Mouse (Mus musculus): ENCODE data around the gene Defb26. TPM values are rescaled to one million over a fixed set of nuclear protein-coding genes. Genes with fewer than 3 reads are reported as not detected.

The Defb26 gene
- polyA plus RNA-seq, 1 experiment from 2014 or later: not detected

DNA sequence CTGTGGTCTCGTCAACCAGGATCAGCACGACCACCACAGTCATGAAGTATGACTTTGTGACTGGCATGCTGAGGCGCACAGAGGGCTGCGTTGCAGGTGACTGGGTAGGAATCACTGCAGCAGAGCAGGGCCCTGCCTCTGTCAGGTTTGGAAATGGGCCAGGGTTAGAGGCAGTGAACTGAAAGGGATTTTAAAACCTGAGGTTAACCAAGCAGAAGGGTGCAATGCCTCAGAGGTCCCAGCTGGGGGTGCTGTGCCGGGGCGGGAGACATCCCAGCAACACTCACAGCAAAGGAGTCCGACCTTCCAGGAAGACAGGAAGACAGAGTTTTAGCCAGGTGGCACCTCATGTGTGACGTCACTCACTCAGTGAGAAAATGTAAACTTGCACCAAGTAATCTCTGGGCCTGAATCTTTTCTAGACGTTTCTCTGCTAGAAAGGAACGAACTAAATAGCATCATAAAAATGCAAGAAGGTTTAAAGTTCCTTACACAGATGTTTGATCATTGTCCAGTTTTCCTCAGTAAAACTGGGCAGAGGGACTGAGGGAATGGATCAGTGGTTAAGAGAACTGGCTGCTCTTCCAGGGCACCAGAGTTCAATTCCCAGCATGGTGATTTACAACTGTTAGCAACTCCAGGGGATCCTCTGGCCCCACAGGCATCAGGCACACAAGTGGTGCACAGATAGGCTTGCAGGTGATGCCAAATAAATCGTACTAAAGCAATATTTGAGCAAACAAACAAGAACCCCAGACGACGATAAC is 28.6 kb upstream of the Defb26 start, which contains the start of gene Defb29:
Gene Defb29, minus strand, starts transcription at position 155 of the 767 bp plus-strand sequence.
- Histone ChIP-seq H3K4me1 (ENCODE audit: control insufficient read depth, insufficient read depth, low read length) (no peaks in the 10 kb centered on the region), H3K36me3 (ENCODE audit: control insufficient read depth, insufficient read depth, low read length) (no peaks in the 10 kb centered on the region), H3K9me3 (replicated peaks; ENCODE audit: control insufficient read depth, low read length) (no peaks in the 10 kb centered on the region), H3K4me3 (ENCODE audit: low read depth, low read length) (no peak within 1 kb of the TSS), H3K27ac (ENCODE audit: low read depth, low read length) (no peak within 1 kb of the TSS), H3K27me3 (ENCODE audit: control insufficient read depth, insufficient read depth, low read length) (no peaks in the 10 kb centered on the region), H3K4me2 (no peak within 1 kb of the TSS), H3K9ac (ENCODE audit: low read depth, low read length) (no peak within 1 kb of the TSS)
- no peak for ATAC-seq (replicated peaks; ENCODE audit: insufficient number of reproducible peaks, low FRiP score, low TSS enrichment)
- 53% methylated on average over 13 of the region's 13 CpGs for WGBS (ENCODE audit: insufficient replicate concordance)

DNA sequence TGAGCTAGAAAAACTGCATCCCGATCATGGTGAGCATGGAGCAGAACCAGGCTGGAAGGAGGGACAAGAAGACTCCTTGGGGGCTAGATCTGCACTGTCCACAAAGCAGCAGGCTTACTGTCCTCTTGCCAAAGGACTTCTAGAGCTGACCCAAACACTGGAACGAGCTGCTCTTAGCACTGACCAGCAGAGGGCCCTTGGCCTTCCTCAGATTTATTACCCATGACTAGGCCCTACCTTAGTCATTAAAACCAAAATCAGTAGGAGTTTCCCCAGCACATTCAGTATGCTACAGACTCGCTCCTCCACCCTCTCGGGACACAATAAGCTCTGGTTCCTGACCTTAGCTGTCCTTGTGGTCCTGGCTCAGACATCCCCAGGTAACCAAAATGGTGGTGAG is 6.5 kb upstream of the Defb26 start, which contains the start of gene Defb28:
Gene Defb28, plus strand, starts transcription at position 275 of the 400 bp plus-strand sequence.
- Histone ChIP-seq H3K4me2 (no peak within 1 kb of the TSS), H3K9ac (ENCODE audit: low read depth, low read length) (no peak within 1 kb of the TSS), H3K27ac (ENCODE audit: low read depth, low read length) (no peak within 1 kb of the TSS), H3K4me1 (ENCODE audit: control insufficient read depth, insufficient read depth, low read length) (no peaks in the 10 kb centered on the region), H3K27me3 (ENCODE audit: control insufficient read depth, insufficient read depth, low read length) (no peaks in the 10 kb centered on the region), H3K36me3 (ENCODE audit: control insufficient read depth, insufficient read depth, low read length) (no peaks in the 10 kb centered on the region), H3K4me3 (ENCODE audit: low read depth, low read length) (no peak within 1 kb of the TSS), H3K9me3 (replicated peaks; ENCODE audit: control insufficient read depth, low read length) (no peaks in the 10 kb centered on the region)
- ATAC-seq (replicated peaks; ENCODE audit: insufficient number of reproducible peaks, low FRiP score, low TSS enrichment): no peak
- WGBS (ENCODE audit: insufficient replicate concordance): 68% methylated on average over 4 of the region's 4 CpGs

DNA sequence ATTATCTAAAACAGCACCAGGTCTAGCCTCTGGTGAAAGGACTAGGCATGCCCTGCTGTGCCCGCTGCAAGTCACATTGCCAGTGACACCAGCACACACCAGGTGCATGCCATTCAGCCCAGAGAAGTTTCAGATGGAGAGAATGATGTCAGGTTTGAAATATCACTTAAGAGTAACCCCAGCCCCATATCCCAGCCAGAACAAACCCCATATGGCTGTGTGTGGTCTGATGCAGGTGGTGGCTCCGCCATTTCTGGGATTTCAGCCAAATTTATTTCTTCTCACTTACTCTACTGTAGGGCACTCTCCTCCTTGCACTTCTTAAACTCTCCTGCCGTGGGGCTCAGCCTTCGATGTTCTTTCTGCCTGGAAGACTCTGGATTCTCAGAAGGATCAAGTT is 4.6 kb upstream of the Defb26 start:
- ATAC-seq (replicated peaks; ENCODE audit: insufficient number of reproducible peaks, low FRiP score, low TSS enrichment): no peak

DNA sequence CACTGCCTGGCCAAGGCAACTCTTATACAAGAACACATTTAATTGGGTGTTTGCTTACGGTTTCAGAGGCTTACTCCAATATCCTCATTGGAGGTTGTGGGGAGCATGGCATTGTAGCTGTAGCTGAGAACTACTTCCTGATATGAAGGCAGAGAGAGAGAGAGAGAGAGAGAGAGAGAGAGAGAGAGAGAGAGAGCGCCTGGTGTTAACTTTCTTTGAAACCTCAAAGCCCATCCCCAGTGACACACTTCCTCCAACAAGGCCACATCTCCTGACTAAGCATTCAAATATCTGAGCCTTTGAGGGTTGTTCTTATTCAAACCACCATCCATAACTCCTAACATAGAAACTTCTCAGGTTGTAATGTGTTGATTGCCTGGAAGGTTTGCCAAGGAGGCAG is 7.5 kb downstream of the Defb26 start:
- Histone ChIP-seq H3K36me3 (ENCODE audit: control insufficient read depth, insufficient read depth, low read length) (no peaks in the 10 kb centered on the region), H3K27me3 (ENCODE audit: control insufficient read depth, insufficient read depth, low read length) (no peaks in the 10 kb centered on the region), H3K9me3 (replicated peaks; ENCODE audit: control insufficient read depth, low read length) (no peaks in the 10 kb centered on the region), H3K27ac (ENCODE audit: low read depth, low read length) (no peak overlapping the region), H3K4me3 (ENCODE audit: low read depth, low read length) (no peak overlapping the region), H3K4me1 (ENCODE audit: control insufficient read depth, insufficient read depth, low read length) (no peaks in the 10 kb centered on the region), H3K4me2 (no peak overlapping the region), H3K9ac (ENCODE audit: low read depth, low read length) (no peak overlapping the region)
- ATAC-seq (replicated peaks; ENCODE audit: insufficient number of reproducible peaks, low FRiP score, low TSS enrichment): no peak
- WGBS (ENCODE audit: insufficient replicate concordance): 79% methylated on average over 2 of the region's 2 CpGs

More for the DNA sequence above, 4.6 kb upstream of the Defb26 start:
- Histone ChIP-seq H3K27me3 (ENCODE audit: control insufficient read depth, insufficient read depth, low read length) (no peaks in the 10 kb centered on the region), H3K9me3 (replicated peaks; ENCODE audit: control insufficient read depth, low read length) (no peaks in the 10 kb centered on the region), H3K4me2 (no peak overlapping the region), H3K4me3 (ENCODE audit: low read depth, low read length) (no peak overlapping the region), H3K36me3 (ENCODE audit: control insufficient read depth, insufficient read depth, low read length) (no peaks in the 10 kb centered on the region), H3K4me1 (ENCODE audit: control insufficient read depth, insufficient read depth, low read length) (no peaks in the 10 kb centered on the region), H3K9ac (ENCODE audit: low read depth, low read length) (no peak overlapping the region), H3K27ac (ENCODE audit: low read depth, low read length) (no peak overlapping the region)
- 75% methylated on average over 4 of the region's 4 CpGs for WGBS (ENCODE audit: insufficient replicate concordance)

DNA sequence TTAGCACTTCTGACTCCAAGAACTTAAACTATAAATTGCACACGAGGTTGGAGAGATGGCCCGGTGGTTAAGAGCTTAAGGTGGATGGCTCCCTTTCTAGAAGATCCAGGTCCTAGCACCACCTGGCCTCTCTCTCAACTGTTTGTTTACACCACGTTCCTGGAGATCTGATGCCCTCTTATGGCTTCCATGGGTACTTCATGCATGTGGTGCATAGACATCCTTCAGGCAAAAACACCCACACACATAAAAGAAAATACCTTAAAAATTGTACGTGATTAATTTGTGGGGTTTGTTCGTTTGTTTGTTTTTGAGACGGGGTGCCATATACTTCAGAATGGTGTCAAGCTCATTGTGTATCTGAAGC is 10.6 kb downstream of the Defb26 start:
- no peaks in the 10 kb centered on the region for H3K4me1 ChIP-seq (ENCODE audit: control insufficient read depth, insufficient read depth, low read length)
- no peak overlapping the region for H3K4me2 ChIP-seq
- H3K9me3 ChIP-seq (replicated peaks; ENCODE audit: control insufficient read depth, low read length): no peaks in the 10 kb centered on the region
- H3K36me3 ChIP-seq (ENCODE audit: control insufficient read depth, insufficient read depth, low read length): no peaks in the 10 kb centered on the region
- H3K9ac ChIP-seq (ENCODE audit: low read depth, low read length): no peak overlapping the region
- WGBS (ENCODE audit: insufficient replicate concordance): 72% methylated on average over 6 of the region's 6 CpGs
- no peaks in the 10 kb centered on the region for H3K27me3 ChIP-seq (ENCODE audit: control insufficient read depth, insufficient read depth, low read length)
- H3K4me3 ChIP-seq (ENCODE audit: low read depth, low read length): no peak overlapping the region
- ATAC-seq (replicated peaks; ENCODE audit: insufficient number of reproducible peaks, low FRiP score, low TSS enrichment): no peak
- no peak overlapping the region for H3K27ac ChIP-seq (ENCODE audit: low read depth, low read length)

DNA sequence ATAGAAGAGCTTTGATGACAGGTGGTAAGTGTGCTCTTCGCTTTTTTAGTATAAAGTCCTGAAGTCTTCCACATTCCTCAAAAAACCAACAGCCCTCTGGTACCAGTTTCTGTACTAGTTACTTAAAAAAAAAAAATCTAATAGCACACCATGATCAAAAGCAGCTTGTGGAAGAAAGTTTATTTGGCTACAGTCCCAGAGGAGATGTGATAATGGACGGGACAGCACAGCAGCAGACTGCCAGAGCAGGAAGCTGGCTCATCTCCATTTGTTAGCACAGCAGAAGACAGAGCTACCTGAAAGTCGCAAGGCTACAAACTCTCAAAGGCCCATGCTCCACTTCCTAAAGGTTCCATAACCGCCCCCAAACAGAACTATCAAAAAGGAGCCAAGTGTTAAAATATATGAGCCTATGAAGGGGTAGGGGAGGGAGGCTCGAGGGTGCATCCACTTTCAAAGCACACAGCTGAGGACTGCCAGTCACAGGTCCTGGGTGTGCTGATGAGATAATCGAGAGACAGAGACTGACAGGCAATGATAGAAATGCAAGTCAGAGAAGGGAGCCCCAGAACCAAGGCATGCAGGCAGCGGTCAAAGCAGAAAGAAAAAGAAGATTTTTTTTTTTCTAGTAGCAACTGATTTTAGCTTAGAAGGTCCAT is 11.2 kb downstream of the Defb26 start:
- WGBS (ENCODE audit: insufficient replicate concordance): 51% methylated on average over 7 of the region's 7 CpGs
- Histone ChIP-seq H3K27me3 (ENCODE audit: control insufficient read depth, insufficient read depth, low read length) (no peaks in the 10 kb centered on the region), H3K9ac (ENCODE audit: low read depth, low read length) (no peak overlapping the region), H3K36me3 (ENCODE audit: control insufficient read depth, insufficient read depth, low read length) (no peaks in the 10 kb centered on the region), H3K9me3 (replicated peaks; ENCODE audit: control insufficient read depth, low read length) (no peaks in the 10 kb centered on the region), H3K27ac (ENCODE audit: low read depth, low read length) (no peak overlapping the region), H3K4me1 (ENCODE audit: control insufficient read depth, insufficient read depth, low read length) (no peaks in the 10 kb centered on the region), H3K4me2 (no peak overlapping the region), H3K4me3 (ENCODE audit: low read depth, low read length) (no peak overlapping the region)
- ATAC-seq (replicated peaks; ENCODE audit: insufficient number of reproducible peaks, low FRiP score, low TSS enrichment): no peak

DNA sequence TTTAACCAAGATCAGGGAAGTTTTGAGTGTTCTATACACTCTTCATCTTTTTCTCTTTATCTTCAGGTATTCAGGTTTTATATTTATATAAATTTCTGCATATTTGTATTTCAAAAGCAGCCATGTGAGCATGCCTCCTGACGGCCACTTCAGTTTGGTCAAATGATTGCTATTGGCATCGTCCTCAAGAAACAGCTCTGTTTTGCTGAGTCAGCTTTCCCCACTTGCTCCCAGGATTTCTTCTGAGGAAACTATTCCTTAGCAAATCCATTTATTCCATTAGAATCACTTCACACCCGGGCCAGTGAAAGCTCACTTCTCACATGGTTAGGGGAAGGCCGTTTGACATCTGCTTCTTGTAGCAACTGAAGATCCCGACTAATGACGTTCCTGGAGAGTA is 13.5 kb downstream of the Defb26 start:
- no peak overlapping the region for H3K4me2 ChIP-seq
- no peaks in the 10 kb centered on the region for H3K36me3 ChIP-seq (ENCODE audit: control insufficient read depth, insufficient read depth, low read length)
- WGBS (ENCODE audit: insufficient replicate concordance): 75% methylated on average over 6 of the region's 6 CpGs
- no peaks in the 10 kb centered on the region for H3K9me3 ChIP-seq (replicated peaks; ENCODE audit: control insufficient read depth, low read length)
- no peak overlapping the region for H3K27ac ChIP-seq (ENCODE audit: low read depth, low read length)
- no peaks in the 10 kb centered on the region for H3K27me3 ChIP-seq (ENCODE audit: control insufficient read depth, insufficient read depth, low read length)
- no peak overlapping the region for H3K9ac ChIP-seq (ENCODE audit: low read depth, low read length)
- H3K4me1 ChIP-seq (ENCODE audit: control insufficient read depth, insufficient read depth, low read length): no peaks in the 10 kb centered on the region
- no peak overlapping the region for H3K4me3 ChIP-seq (ENCODE audit: low read depth, low read length)
- ATAC-seq (replicated peaks; ENCODE audit: insufficient number of reproducible peaks, low FRiP score, low TSS enrichment): no peak

DNA sequence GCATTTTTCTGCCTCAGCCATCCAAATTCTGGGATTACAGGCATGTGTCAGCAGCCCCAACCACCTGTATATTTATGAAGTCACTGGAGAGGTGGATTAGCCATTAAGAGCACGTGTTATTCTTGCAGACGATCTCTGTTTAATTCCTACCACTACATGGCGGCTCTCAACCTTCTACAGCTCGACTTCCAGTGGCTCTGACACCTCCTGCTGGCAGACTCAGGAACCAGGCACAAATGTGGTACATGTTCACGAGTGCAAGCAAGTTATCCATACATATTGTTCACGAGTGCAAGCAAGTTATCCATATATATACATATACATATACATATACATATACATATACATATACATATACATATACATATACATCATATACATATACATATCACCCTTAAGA is 18.3 kb downstream of the Defb26 start:
- Histone ChIP-seq H3K4me2 (no peak overlapping the region), H3K9ac (ENCODE audit: low read depth, low read length) (no peak overlapping the region), H3K9me3 (replicated peaks; ENCODE audit: control insufficient read depth, low read length) (no peaks in the 10 kb centered on the region), H3K27me3 (ENCODE audit: control insufficient read depth, insufficient read depth, low read length) (no peaks in the 10 kb centered on the region), H3K36me3 (ENCODE audit: control insufficient read depth, insufficient read depth, low read length) (no peaks in the 10 kb centered on the region), H3K4me3 (ENCODE audit: low read depth, low read length) (no peak overlapping the region), H3K27ac (ENCODE audit: low read depth, low read length) (no peak overlapping the region), H3K4me1 (ENCODE audit: control insufficient read depth, insufficient read depth, low read length) (no peaks in the 10 kb centered on the region)
- 79% methylated on average over 6 of the region's 6 CpGs for WGBS (ENCODE audit: insufficient replicate concordance)
- no peak for ATAC-seq (replicated peaks; ENCODE audit: insufficient number of reproducible peaks, low FRiP score, low TSS enrichment)

DNA sequence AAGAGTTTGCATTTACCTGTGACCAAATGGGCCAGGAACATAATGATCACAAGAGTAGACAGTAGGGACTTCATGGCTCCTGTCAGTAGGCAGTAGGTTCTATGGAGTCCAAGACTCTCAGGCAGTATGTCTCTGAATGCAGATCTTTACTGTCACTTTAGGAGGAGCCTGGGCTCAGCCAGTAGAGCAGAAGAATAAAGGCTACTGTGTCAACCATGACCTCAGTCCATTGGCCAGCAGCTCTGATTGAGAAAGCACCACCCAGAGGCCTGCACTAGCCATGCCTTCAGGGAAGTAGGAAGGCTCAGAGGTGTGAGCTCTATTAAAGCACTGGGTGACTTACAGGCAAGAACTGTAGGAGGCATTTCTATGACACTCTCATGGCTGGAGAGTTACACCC is 21.5 kb downstream of the Defb26 start, which contains the start of gene Defb22:
Gene Defb22, minus strand, starts transcription at position 101 of the 400 bp plus-strand sequence.
- H3K27me3 ChIP-seq (ENCODE audit: control insufficient read depth, insufficient read depth, low read length): no peaks in the 10 kb centered on the region
- no peak within 1 kb of the TSS for H3K4me3 ChIP-seq (ENCODE audit: low read depth, low read length)
- H3K9ac ChIP-seq (ENCODE audit: low read depth, low read length): no peak within 1 kb of the TSS
- no peak within 1 kb of the TSS for H3K27ac ChIP-seq (ENCODE audit: low read depth, low read length)
- H3K4me2 ChIP-seq: no peak within 1 kb of the TSS
- no peaks in the 10 kb centered on the region for H3K4me1 ChIP-seq (ENCODE audit: control insufficient read depth, insufficient read depth, low read length)
- no peaks in the 10 kb centered on the region for H3K36me3 ChIP-seq (ENCODE audit: control insufficient read depth, insufficient read depth, low read length)
- no peaks in the 10 kb centered on the region for H3K9me3 ChIP-seq (replicated peaks; ENCODE audit: control insufficient read depth, low read length)
- ATAC-seq (replicated peaks; ENCODE audit: insufficient number of reproducible peaks, low FRiP score, low TSS enrichment): no peak
